Mouse (Mus musculus): ENCODE data around the gene 1700001J03Rik. TPM values are rescaled to one million over a fixed set of nuclear protein-coding genes. Genes with fewer than 3 reads are reported as not detected.
"Not testable (repeated sequence)": the region's sequence is repeated elsewhere in the genome, so short reads cannot be mapped to it uniquely, and the experiment has no call there.

Gene 1700001J03Rik
- polyA plus RNA-seq, 1 experiment from 2014 or later, result 0.36 TPM

GRCm38 (mm10) chr5:146190501-146191269, 5.6 kb upstream of the 1700001J03Rik start:
- Histone ChIP-seq H3K27me3 (replicated peaks; ENCODE audit: insufficient read depth, low read length) (no peaks in the 10 kb centered on the region), H3K9ac (replicated peaks; ENCODE audit: low read depth) (no peak overlapping the region), H3K4me2 (replicated peaks; ENCODE audit: low read depth, low read length) (no peak overlapping the region), H3K36me3 (ENCODE audit: insufficient read depth, low read length) (no peaks in the 10 kb centered on the region), H3K9me3 (ENCODE audit: low read length) (no peaks in the 10 kb centered on the region), H3K4me3 (ENCODE audit: low read depth, low read length) (no peak overlapping the region), H3K27ac (ENCODE audit: low read length) (no peak overlapping the region), H3K4me1 (ENCODE audit: insufficient read depth, low read depth, low read length) (no peaks in the 10 kb centered on the region)
- DNase-seq (ENCODE audit: low spot score), result no peak
- WGBS, result 49% methylated on average over 3 of the region's 3 CpGs
- ATAC-seq, result no peak
- no peak for TF ChIP-seq EP300 (IDR thresholded peaks at IDR 0.05)
- no peak for TF ChIP-seq CTCF (IDR thresholded peaks at IDR 0.05)

- Histone ChIP-seq H3K27me3 (replicated peaks; ENCODE audit: insufficient read depth, low read length) (no peaks in the 10 kb centered on the region), H3K4me1 (ENCODE audit: insufficient read depth, low read depth, low read length) (no peaks in the 10 kb centered on the region), H3K27ac (ENCODE audit: low read length) (no peak overlapping the region), H3K9ac (replicated peaks; ENCODE audit: low read depth) (no peak overlapping the region), H3K4me2 (replicated peaks; ENCODE audit: low read depth, low read length) (no peak overlapping the region), H3K4me3 (ENCODE audit: low read depth, low read length) (no peak overlapping the region), H3K9me3 (ENCODE audit: low read length) (no peaks in the 10 kb centered on the region), H3K36me3 (ENCODE audit: insufficient read depth, low read length) (no peaks in the 10 kb centered on the region)
- no peak for ATAC-seq
- no peak for DNase-seq (ENCODE audit: low spot score)
- TF ChIP-seq EP300 (IDR thresholded peaks at IDR 0.05) (no peak), CTCF (IDR thresholded peaks at IDR 0.05) (no peak)
- 46% methylated on average over 4 of the region's 4 CpGs for WGBS
Observed at GRCm38 (mm10) chr5:146190093-146190492, 5.0 kb upstream of the 1700001J03Rik start.

GRCm38 (mm10) chr5:146188712-146189111, 3.6 kb upstream of the 1700001J03Rik start:
- no peak for ATAC-seq
- Histone ChIP-seq H3K9ac (replicated peaks; ENCODE audit: low read depth) (no peak overlapping the region), H3K9me3 (ENCODE audit: low read length) (no peaks in the 10 kb centered on the region), H3K36me3 (ENCODE audit: insufficient read depth, low read length) (no peaks in the 10 kb centered on the region), H3K4me1 (ENCODE audit: insufficient read depth, low read depth, low read length) (no peaks in the 10 kb centered on the region), H3K4me3 (ENCODE audit: low read depth, low read length) (no peak overlapping the region), H3K4me2 (replicated peaks; ENCODE audit: low read depth, low read length) (no peak overlapping the region), H3K27me3 (replicated peaks; ENCODE audit: insufficient read depth, low read length) (no peaks in the 10 kb centered on the region), H3K27ac (ENCODE audit: low read length) (no peak overlapping the region)
- DNase-seq (ENCODE audit: low spot score), result no peak
- 84% methylated on average over 7 of the region's 7 CpGs for WGBS
- TF ChIP-seq EP300 (IDR thresholded peaks at IDR 0.05), result no peak
- TF ChIP-seq CTCF (IDR thresholded peaks at IDR 0.05), result no peak

GRCm38 (mm10) chr5:146188144-146188543, 3.0 kb upstream of the 1700001J03Rik start:
- no peaks in the 10 kb centered on the region for H3K9me3 ChIP-seq (ENCODE audit: low read length)
- H3K27me3 ChIP-seq (replicated peaks; ENCODE audit: insufficient read depth, low read length), result no peaks in the 10 kb centered on the region
- DNase-seq (ENCODE audit: low spot score), result no peak
- H3K27ac ChIP-seq (ENCODE audit: low read length), result no peak overlapping the region
- no peak overlapping the region for H3K4me3 ChIP-seq (ENCODE audit: low read depth, low read length)
- H3K9ac ChIP-seq (replicated peaks; ENCODE audit: low read depth), result no peak overlapping the region
- WGBS, result 89% methylated on average over 1 of the region's 1 CpGs
- H3K4me2 ChIP-seq (replicated peaks; ENCODE audit: low read depth, low read length), result no peak overlapping the region
- peak; percentile 31 for TF ChIP-seq CTCF (IDR thresholded peaks at IDR 0.05)
- no peak for TF ChIP-seq EP300 (IDR thresholded peaks at IDR 0.05)
- H3K36me3 ChIP-seq (ENCODE audit: insufficient read depth, low read length), result no peaks in the 10 kb centered on the region
- H3K4me1 ChIP-seq (ENCODE audit: insufficient read depth, low read depth, low read length), result no peaks in the 10 kb centered on the region
- no peak for ATAC-seq

- H3K27me3 ChIP-seq (replicated peaks; ENCODE audit: insufficient read depth, low read length); H3K4me1 ChIP-seq (ENCODE audit: insufficient read depth, low read depth, low read length); H3K9me3 ChIP-seq (ENCODE audit: low read length); H3K36me3 ChIP-seq (ENCODE audit: insufficient read depth, low read length); H3K4me3 ChIP-seq (ENCODE audit: low read depth, low read length); H3K27ac ChIP-seq (ENCODE audit: low read length); H3K9ac ChIP-seq (replicated peaks; ENCODE audit: low read depth); H3K4me2 ChIP-seq (replicated peaks; ENCODE audit: low read depth, low read length); ATAC-seq: not testable (repeated sequence)
- 20% methylated on average over 5 of the region's 5 CpGs for WGBS
- TF ChIP-seq CTCF (IDR thresholded peaks at IDR 0.05), result peak; percentile 84
- peak; percentile 56 for DNase-seq (ENCODE audit: low spot score)
Observed at GRCm38 (mm10) chr5:146187441-146187840, 2.3 kb upstream of the 1700001J03Rik start.

GRCm38 (mm10) chr5:146172744-146173143, 12.4 kb downstream of the 1700001J03Rik start:
- not testable (repeated sequence) for ATAC-seq; H3K27me3 ChIP-seq (replicated peaks; ENCODE audit: insufficient read depth, low read length); H3K4me1 ChIP-seq (ENCODE audit: insufficient read depth, low read depth, low read length); H3K4me3 ChIP-seq (ENCODE audit: low read depth, low read length); DNase-seq (ENCODE audit: low spot score); H3K9me3 ChIP-seq (ENCODE audit: low read length); H3K9ac ChIP-seq (replicated peaks; ENCODE audit: low read depth); H3K4me2 ChIP-seq (replicated peaks; ENCODE audit: low read depth, low read length); H3K36me3 ChIP-seq (ENCODE audit: insufficient read depth, low read length); H3K27ac ChIP-seq (ENCODE audit: low read length)
- peak; percentile 34 for TF ChIP-seq CTCF (IDR thresholded peaks at IDR 0.05)
- 42% methylated on average over 4 of the region's 4 CpGs for WGBS

GRCm38 (mm10) chr5:146170621-146171020, 14.5 kb downstream of the 1700001J03Rik start, which contains the start of gene Gm6309:
Gm6309 (minus strand) TSS chr5:146170721.
- not testable (repeated sequence) for H3K4me3 ChIP-seq (ENCODE audit: low read depth, low read length); H3K27me3 ChIP-seq (replicated peaks; ENCODE audit: insufficient read depth, low read length); H3K36me3 ChIP-seq (ENCODE audit: insufficient read depth, low read length); ATAC-seq; H3K4me2 ChIP-seq (replicated peaks; ENCODE audit: low read depth, low read length); H3K9ac ChIP-seq (replicated peaks; ENCODE audit: low read depth); H3K4me1 ChIP-seq (ENCODE audit: insufficient read depth, low read depth, low read length); DNase-seq (ENCODE audit: low spot score); H3K9me3 ChIP-seq (ENCODE audit: low read length); H3K27ac ChIP-seq (ENCODE audit: low read length)
- 69% methylated on average over 2 of the region's 2 CpGs for WGBS

- H3K36me3 ChIP-seq (ENCODE audit: insufficient read depth, low read length); H3K4me3 ChIP-seq (ENCODE audit: low read depth, low read length); H3K4me2 ChIP-seq (replicated peaks; ENCODE audit: low read depth, low read length); DNase-seq (ENCODE audit: low spot score); ATAC-seq; H3K27ac ChIP-seq (ENCODE audit: low read length); H3K4me1 ChIP-seq (ENCODE audit: insufficient read depth, low read depth, low read length); H3K9me3 ChIP-seq (ENCODE audit: low read length); H3K27me3 ChIP-seq (replicated peaks; ENCODE audit: insufficient read depth, low read length); H3K9ac ChIP-seq (replicated peaks; ENCODE audit: low read depth): not testable (repeated sequence)
- WGBS, result 100% methylated on average over 3 of the region's 3 CpGs
Observed at GRCm38 (mm10) chr5:146160439-146160838, 24.7 kb downstream of the 1700001J03Rik start, which contains the start of gene Gm5565. Gm5565 (minus strand) TSS chr5:146160539.

- not testable (repeated sequence) for H3K4me1 ChIP-seq (ENCODE audit: insufficient read depth, low read depth, low read length); H3K27me3 ChIP-seq (replicated peaks; ENCODE audit: insufficient read depth, low read length); H3K9ac ChIP-seq (replicated peaks; ENCODE audit: low read depth); H3K4me2 ChIP-seq (replicated peaks; ENCODE audit: low read depth, low read length); H3K4me3 ChIP-seq (ENCODE audit: low read depth, low read length); H3K27ac ChIP-seq (ENCODE audit: low read length); ATAC-seq; H3K9me3 ChIP-seq (ENCODE audit: low read length); DNase-seq (ENCODE audit: low spot score); H3K36me3 ChIP-seq (ENCODE audit: insufficient read depth, low read length)
- WGBS, result 85% methylated on average over 4 of the region's 4 CpGs
Observed at GRCm38 (mm10) chr5:146158326-146158725, 26.8 kb downstream of the 1700001J03Rik start.

All from lung, postnatal 0 days (tissue).